Mouse (Mus musculus): ENCODE results near the gene Setdb1.
"Not testable (repeated sequence)": the region's sequence is repeated elsewhere in the genome, so short reads cannot be mapped to it uniquely, and the experiment has no call there.

Gene Setdb1

GRCm38 (mm10) chr3:95356701-95357449, at the start of gene Setdb1:
TSS of gene Setdb1 (minus strand) at chr3:95357202.
- DNase-seq: peak; percentile 98

GRCm38 (mm10) chr3:95402741-95403140, 45.7 kb upstream of the Setdb1 start, which contains the start of gene 4930558C23Rik:
TSS of gene 4930558C23Rik (minus strand) at chr3:95402841.
- DNase-seq: no peak

GRCm38 (mm10) chr3:95394385-95394784, 37.4 kb upstream of the Setdb1 start:
- DNase-seq: peak; percentile 41

GRCm38 (mm10) chr3:95385401-95386075, 28.5 kb upstream of the Setdb1 start:
- no peak for DNase-seq

GRCm38 (mm10) chr3:95373208-95373607, 16.2 kb upstream of the Setdb1 start:
- no peak for DNase-seq

- no peak for DNase-seq
These were observed 13.1 kb upstream of the Setdb1 start for GRCm38 (mm10) chr3:95370101-95370500.

- DNase-seq: not testable (repeated sequence)
These were observed 3.3 kb upstream of the Setdb1 start for GRCm38 (mm10) chr3:95360276-95360675.

GRCm38 (mm10) chr3:95357746-95358145, 744 bp upstream of the Setdb1 start:
- peak; percentile 5 for DNase-seq

- not testable (repeated sequence) for DNase-seq
These were observed 974 bp downstream of the Setdb1 start for GRCm38 (mm10) chr3:95355911-95356544.

GRCm38 (mm10) chr3:95349491-95349890, 7.5 kb downstream of the Setdb1 start:
- DNase-seq: peak; percentile 32

GRCm38 (mm10) chr3:95348343-95348742, 8.7 kb downstream of the Setdb1 start:
- not testable (repeated sequence) for DNase-seq

GRCm38 (mm10) chr3:95346454-95346853, 10.5 kb downstream of the Setdb1 start:
- no peak for DNase-seq

GRCm38 (mm10) chr3:95343356-95344000, 13.5 kb downstream of the Setdb1 start:
- DNase-seq: not testable (repeated sequence)

GRCm38 (mm10) chr3:95338251-95338650, 18.8 kb downstream of the Setdb1 start:
- DNase-seq: no peak

GRCm38 (mm10) chr3:95337345-95337744, 19.7 kb downstream of the Setdb1 start:
- DNase-seq: no peak

GRCm38 (mm10) chr3:95331528-95331927, 25.5 kb downstream of the Setdb1 start:
- DNase-seq: no peak

GRCm38 (mm10) chr3:95328803-95329404, 28.1 kb downstream of the Setdb1 start:
- DNase-seq: no peak

- DNase-seq: peak; percentile 12
These were observed 32.4 kb downstream of the Setdb1 start for GRCm38 (mm10) chr3:95324454-95325144.

- no peak for DNase-seq
These were observed 33.6 kb downstream of the Setdb1 start for GRCm38 (mm10) chr3:95323429-95323828.

GRCm38 (mm10) chr3:95319701-95320625, 37.0 kb downstream of the Setdb1 start:
- no peak for DNase-seq

GRCm38 (mm10) chr3:95319110-95319509, 37.9 kb downstream of the Setdb1 start:
- DNase-seq: no peak

Measured in lung, postnatal 10 days (tissue).